Mouse (Mus musculus) splenic B cell, adult 2 months (primary cell): ENCODE measurements around the gene Cdiptos.

ENCODE experiments used
- DNase-seq: peaks from one replicate; pipeline ENCODE4 v3.0.0-alpha.2; 2011; ENCODE audit warnings: low read depth, low spot score
- H3K27me3 ChIP-seq: 2 replicates; pipeline ENCODE4 v1.6.1; 2012; ENCODE audit warnings: mild to moderate bottlenecking, low read length, moderate library complexity, mixed read lengths; ENCODE audit not compliant: control insufficient read depth, poor library complexity, insufficient read depth, severe bottlenecking
- H3K36me3 ChIP-seq: 2 replicates; pipeline ENCODE4 v1.6.1; 2012; ENCODE audit warnings: mild to moderate bottlenecking, low read length, moderate library complexity, mixed read lengths; ENCODE audit not compliant: control insufficient read depth, poor library complexity, insufficient read depth, severe bottlenecking

Gene Cdiptos

GRCm38 (mm10) chr7:127007313-127008024 is 31.6 kb upstream of the Cdiptos start:
- no peaks in the 10 kb centered on the region for H3K36me3 ChIP-seq
- DNase-seq: no peak

DNA sequence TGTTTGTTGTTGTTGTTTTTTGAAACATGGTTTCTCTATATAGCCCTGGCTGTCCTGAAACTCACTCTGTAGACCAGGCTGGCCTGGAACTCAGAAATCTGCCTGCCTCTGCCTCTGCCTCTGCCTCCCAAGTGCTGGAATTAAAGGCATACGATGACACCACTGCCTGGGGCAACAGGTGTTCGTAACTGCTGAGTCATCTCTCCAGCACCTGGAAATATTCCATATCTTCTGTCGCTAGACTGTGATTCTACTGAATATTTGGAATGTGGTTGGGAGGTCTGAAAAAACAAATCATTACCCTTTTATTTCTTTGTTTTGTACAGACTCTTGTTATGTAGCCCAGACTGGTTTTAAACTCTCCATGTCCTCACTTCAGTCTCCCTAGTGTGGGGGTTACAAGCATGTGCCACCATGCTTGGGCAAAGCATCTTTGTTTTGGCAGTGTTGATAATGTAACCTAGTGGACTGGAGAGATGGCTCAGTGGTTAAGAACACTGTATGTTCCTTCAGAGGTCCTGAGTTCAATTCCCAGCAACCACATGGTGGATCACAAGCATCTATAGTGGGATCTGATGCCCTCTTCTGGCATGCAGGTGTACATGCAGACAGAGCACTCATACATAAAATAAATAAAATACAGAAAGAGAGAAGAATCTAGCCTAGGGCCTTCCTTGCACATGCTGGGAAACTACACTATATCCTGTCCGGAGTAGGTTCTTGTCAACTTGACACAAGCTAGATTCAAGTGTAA is 28.4 kb upstream of the Cdiptos start:
- 0 out of 2 replicates have a peak, but pooled peaks cover 4% of the 10 kb centered on the region for H3K36me3 ChIP-seq
- DNase-seq: no peak
- no peaks in the 10 kb centered on the region for H3K27me3 ChIP-seq

More at GRCm38 (mm10) chr7:127007313-127008024, 31.6 kb upstream of the Cdiptos start:
- H3K27me3 ChIP-seq: no peaks in the 10 kb centered on the region

DNA sequence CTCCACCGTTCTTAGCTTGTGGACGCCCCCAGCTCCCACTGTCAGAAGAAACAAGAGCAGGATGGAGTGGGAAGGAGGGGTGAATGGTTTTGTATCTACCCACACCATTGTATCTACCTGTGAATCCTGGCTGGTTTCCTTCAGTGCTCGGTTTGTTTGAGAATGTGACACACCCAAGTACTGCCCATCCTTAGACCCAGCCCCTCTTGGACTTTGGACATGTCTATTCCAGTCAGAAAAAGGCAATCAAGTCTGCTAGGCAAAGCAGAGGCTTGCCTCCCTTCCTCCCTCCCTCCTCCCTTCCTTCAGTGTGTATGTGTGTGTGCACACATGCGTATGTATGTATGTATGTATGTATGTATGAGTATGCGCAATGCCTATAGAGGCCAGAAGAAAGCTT is 27.7 kb upstream of the Cdiptos start:
- no peaks in the 10 kb centered on the region for H3K27me3 ChIP-seq
- DNase-seq: no peak
- 0 out of 2 replicates have a peak, but pooled peaks cover 4% of the 10 kb centered on the region for H3K36me3 ChIP-seq

DNA sequence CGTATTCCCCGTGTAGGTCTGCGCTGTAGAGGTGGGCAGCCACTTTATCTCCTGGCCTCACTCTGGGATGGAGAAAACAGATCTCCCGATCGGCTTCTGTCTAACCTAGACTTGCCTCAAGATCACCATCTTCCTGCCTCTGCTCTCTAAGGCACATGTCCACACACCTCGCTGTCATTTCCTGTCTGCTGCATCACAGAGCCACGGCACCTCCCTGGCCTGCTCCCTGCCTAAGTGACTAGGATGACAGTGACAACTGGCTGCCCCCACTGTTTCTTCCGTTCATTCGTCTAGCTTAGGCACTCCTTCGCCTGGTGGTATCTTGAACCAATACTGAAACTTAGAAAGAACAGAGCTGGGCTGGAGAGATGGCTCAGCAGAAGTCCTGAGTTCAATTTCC is 23.7 kb upstream of the Cdiptos start:
- H3K36me3 ChIP-seq: peaks cover 10% of the 10 kb centered on the region
- DNase-seq: no peak
- H3K27me3 ChIP-seq: no peaks in the 10 kb centered on the region

DNA sequence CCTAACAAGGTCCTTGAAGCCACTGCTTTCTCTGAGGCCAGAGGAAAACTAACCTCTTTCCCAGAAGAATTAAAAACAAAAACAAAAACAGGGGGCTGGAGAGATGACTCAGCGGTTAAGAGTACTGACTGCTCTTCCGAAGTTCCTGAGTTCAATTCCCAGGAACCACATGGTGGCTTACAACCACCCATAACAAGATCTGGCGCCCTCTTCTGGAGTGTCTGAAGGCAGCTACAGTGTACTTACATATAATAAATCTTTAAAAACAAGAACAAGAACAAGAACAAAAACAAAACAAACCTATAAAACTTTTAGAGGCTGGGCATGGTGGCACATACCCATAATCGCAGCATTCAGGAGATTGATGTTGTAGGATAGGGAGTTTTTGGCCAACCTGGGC is 20.6 kb upstream of the Cdiptos start:
- DNase-seq: no peak
- Histone ChIP-seq H3K36me3 (peaks cover 14% of the 10 kb centered on the region), H3K27me3 (no peaks in the 10 kb centered on the region)

- H3K27me3 ChIP-seq: no peaks in the 10 kb centered on the region
- peaks cover 4% of the 10 kb centered on the region for H3K36me3 ChIP-seq
- DNase-seq: no peak
Measured at GRCm38 (mm10) chr7:126988816-126989215, 12.9 kb upstream of the Cdiptos start.

DNA sequence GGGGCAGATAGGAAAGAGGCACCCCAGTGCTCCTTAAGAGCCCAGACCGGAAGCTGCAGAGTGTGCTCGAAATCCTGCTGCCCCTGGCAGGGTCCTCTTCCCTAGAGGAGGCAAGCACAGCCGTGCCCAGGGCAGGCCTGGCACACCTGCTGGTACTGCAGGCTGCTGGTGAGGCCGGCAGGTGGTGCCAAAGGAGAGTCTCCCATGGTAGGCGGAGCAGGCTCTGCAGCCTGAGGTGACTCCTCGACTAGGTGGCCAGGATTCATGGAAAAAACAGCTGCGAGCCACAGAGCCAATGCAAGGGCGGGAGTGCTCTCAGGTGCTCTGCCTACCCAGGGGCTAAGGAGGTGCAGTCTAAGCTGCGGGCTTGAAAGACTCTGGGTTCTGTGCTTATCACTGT is 10.4 kb upstream of the Cdiptos start:
- H3K27me3 ChIP-seq: no peaks in the 10 kb centered on the region
- DNase-seq: peak; percentile 42

GRCm38 (mm10) chr7:126984667-126985444 is 9.0 kb upstream of the Cdiptos start:
- peaks cover 2% of the 10 kb centered on the region for H3K36me3 ChIP-seq
- H3K27me3 ChIP-seq: no peaks in the 10 kb centered on the region
- no peak for DNase-seq

More for the DNA sequence above, 10.4 kb upstream of the Cdiptos start:
- peaks cover 2% of the 10 kb centered on the region for H3K36me3 ChIP-seq

- DNase-seq: no peak
- Histone ChIP-seq H3K27me3 (no peaks in the 10 kb centered on the region), H3K36me3 (peaks cover 4% of the 10 kb centered on the region)
Measured at GRCm38 (mm10) chr7:126983113-126983512, 7.2 kb upstream of the Cdiptos start.

DNA sequence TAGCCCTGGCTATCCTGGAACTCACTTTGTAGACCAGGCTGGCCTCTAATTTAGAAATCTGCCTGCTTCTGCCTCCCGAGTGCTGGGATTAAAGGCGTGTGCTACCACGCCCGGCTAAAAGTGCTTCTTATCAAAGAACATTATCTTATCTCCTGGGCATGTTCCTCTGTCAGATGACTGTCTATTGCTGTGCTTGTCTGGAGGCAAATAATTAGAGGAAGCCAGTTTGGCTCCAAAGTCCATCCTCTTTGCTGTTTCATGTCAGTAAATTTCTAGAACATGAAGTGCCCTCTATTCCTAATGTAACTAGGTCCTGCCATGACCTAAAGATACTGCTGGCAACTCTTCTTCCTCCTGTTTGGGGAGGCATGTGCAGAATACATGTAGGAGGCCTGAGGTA is 6.2 kb upstream of the Cdiptos start:
- no peak for DNase-seq

GRCm38 (mm10) chr7:126981601-126982000 is 5.7 kb upstream of the Cdiptos start:
- DNase-seq: no peak
- peaks cover 6% of the 10 kb centered on the region for H3K36me3 ChIP-seq

More for the DNA sequence above, 6.2 kb upstream of the Cdiptos start:
- Histone ChIP-seq H3K36me3 (peaks cover 6% of the 10 kb centered on the region), H3K27me3 (no peaks in the 10 kb centered on the region)

GRCm38 (mm10) chr7:126978841-126979240 is 2.9 kb upstream of the Cdiptos start:
- Histone ChIP-seq H3K27me3 (no peaks in the 10 kb centered on the region), H3K36me3 (peaks cover 6% of the 10 kb centered on the region)
- DNase-seq: peak; percentile 9

More at GRCm38 (mm10) chr7:126981601-126982000, 5.7 kb upstream of the Cdiptos start:
- no peaks in the 10 kb centered on the region for H3K27me3 ChIP-seq

DNA sequence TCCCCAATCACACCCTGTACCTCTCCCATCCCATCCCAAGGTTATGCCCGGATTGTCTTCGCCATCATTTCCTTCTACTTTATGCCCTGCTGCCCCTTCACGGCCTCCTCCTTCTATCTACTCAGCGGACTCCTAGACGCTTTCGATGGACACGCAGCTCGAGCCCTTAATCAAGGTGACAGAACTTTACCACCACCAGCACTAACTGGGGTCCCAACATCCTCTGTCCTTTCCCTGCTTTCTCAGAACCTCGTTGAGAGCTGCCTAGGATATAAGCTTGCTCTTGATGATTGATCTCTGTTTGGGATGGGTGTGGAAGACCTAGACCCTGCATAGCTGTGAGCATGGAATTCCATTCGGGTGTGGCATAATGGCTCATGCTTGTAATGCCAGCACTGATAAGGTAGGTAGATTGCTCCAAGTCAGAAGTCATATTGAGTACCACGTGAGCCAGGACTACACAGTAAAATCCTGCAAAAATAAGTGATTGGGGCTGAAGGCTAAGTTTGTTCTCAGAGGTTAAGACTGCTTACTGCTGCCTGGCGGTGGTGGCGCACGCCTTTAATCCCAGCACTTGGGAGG is 1.1 kb upstream of the Cdiptos start:
- DNase-seq: peak; percentile 7
- peaks cover 6% of the 10 kb centered on the region for H3K36me3 ChIP-seq
- no peaks in the 10 kb centered on the region for H3K27me3 ChIP-seq

GRCm38 (mm10) chr7:126975893-126975949 is 177 bp downstream of the Cdiptos start, which contains the start of gene Cdipt:
Gene Cdipt (plus strand): TSS chr7:126975914.
- H3K36me3 ChIP-seq: peaks cover 6% of the 10 kb centered on the region
- no peaks in the 10 kb centered on the region for H3K27me3 ChIP-seq
- DNase-seq: no peak

GRCm38 (mm10) chr7:126975493-126975892 is 405 bp downstream of the Cdiptos start:
- DNase-seq: no peak
- Histone ChIP-seq H3K27me3 (no peaks in the 10 kb centered on the region), H3K36me3 (peaks cover 6% of the 10 kb centered on the region)
